Mouse (Mus musculus) cerebellum, postnatal 25 days (tissue): ENCODE measurements around the gene 2210407C18Rik.
A peak's percentile ranks its signal among the peaks of the same experiment; 100 is the strongest.

Experiments
- DNase-seq, 2 experiments: peaks; one replicate each; pipeline ENCODE4 v3.0.0; 2021; ENCODE audit warnings: mixed read lengths in 2 of 2

2210407C18Rik gene

DNA sequence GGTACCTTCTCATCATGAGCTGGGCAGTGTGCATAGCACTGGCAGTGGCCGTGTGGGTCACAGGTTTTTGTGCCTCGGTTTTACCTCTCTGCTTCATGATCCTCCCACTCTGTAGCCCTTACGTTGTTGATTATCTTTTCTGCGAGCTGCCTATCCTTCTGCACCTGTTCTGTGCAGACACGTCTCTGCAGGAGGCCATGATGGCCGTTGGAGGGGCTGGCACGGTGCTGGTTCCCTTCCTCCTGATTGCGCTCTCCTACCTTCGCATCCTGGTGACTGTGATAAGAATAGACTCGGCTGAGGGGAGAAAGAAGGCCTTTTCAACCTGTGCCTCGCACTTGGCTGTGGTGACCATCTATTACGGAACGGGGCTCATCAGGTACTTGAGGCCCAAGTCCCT is 18.0 kb downstream of the 2210407C18Rik start:
- no peak for DNase-seq

DNA sequence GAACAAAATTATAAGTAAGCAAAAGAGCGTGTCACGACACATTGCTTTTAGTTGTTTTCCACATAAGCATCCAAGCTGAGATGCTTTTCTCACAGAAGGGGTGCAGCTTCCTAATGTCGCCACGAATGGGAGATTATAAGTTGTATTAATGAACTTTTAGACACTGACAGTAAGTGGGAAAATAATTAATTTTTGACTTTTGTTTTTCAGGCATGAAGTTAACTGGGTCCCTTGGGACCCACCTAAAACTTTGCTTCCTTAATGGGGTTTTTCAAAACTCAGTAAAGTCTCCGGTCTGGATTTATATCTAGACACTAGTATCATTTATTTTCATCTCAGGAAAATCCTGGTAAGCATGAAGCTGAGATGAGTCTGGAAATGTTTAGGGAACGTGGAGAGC is 21.1 kb downstream of the 2210407C18Rik start, which contains the start of gene Olfr324:
TSS of gene Olfr324 (plus strand) at position 301 of the 400 bp plus-strand sequence.
- no peak for DNase-seq

DNA sequence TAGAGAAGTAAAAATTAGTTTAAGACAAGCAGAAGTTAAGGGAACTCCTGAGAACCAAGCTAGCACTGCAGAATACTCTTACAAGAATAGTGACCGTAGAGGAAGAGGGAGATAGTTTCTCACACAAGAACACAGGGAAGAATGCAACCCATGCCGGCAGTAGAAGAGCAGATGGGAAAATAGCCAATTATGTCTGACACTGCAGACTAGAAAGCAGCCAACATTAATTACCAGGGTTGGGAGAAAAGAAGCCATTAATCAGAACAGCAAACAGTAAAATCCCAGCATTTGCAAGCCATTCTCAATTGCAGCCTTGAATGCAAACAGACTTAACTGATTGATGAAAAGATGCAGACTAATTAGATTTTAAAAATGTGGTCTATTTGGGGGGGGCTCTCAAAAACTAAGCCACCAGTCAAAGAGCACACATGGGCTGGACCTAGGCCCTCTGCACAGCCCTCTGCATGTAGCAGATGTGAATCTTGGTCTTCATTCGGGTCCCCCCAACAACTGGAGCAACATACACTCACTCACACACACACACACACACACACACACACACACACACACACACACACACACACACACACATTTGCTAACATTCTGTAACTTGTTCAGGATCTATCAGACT is 27.1 kb downstream of the 2210407C18Rik start:
- no peak for DNase-seq

DNA sequence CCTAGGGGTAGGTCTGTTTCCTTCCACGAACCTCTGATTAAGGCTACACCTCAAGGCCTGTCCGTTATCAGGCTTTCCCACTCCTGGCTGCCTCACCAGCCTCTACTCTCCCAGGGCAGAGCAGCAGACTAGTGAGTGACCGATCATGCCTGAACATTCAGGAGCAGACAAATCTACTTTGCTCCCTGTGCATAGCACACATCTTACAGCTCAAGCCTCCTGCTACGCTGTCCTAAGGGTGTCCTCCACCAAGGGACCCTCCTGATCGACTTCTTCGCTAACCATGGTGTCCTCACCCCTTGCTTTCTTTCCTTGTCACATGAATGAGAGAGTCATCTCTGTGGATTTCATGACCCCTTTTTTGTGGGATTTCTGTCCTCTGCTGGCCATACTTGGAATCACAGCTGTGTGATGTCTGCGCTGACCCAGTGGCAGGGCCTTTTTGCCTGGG is 28.0 kb downstream of the 2210407C18Rik start:
- DNase-seq, result peak; percentile 43 to 58

DNA sequence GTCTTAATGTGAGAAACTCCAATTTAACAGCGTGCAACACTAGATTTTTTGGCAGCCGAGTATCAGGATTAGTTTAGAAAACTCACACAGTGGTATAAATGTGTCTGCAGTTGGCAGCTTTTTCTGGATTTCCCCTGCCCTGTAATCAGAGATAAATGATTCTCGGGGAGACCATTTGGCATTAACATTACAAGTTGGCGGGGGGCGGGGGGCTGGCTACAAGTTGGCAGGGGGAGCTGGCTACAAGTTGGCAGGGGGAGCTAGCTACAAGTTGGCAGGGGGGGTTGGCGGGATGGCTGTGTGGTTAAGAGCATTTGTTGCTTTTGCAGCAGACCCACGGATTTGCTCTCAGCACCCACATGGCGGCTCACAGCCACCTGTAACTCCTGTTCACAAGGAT is 37.2 kb downstream of the 2210407C18Rik start:
- DNase-seq, result no peak

DNA sequence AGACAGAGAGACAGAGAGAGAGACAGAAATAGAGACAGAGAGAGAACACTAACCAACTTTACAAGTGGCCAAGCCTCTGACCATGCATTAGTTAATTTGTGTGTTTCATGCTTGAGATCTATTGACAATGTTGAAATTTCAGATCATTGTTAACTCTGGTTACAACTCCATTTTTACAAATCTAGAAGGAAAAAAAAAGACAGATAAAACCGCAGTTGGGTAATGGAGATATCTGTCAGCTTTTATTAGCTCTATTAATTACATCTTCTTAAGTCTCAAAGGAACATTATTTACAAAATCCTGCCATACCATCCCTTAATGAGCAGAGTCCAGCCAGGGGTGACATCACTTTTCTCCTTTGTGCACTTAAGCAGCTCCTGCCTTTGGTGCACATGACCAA is 38.4 kb downstream of the 2210407C18Rik start, which contains the start of gene Olfr325:
TSS of gene Olfr325 (plus strand) at position 301 of the 400 bp plus-strand sequence.
- no peak for DNase-seq

DNA sequence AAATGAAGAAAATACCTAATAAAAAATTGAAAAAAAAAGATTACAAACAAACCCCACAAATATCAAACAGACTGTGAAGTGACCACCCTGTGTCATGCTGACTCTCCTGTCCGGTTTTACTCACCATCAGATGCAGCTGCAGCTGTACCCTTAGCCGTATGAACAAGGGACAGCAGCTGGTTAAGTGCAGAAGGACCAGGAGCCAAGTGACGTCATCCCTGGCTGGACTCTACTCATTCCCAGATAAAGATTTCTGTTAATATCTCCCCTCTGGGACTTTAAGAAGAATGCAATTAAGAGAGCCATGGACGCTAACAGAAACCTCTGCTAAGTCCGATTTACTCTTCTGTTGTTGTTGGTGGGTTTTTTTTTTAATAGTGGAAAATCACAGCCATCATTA is 45.5 kb downstream of the 2210407C18Rik start, which contains the start of gene Olfr224:
TSS of gene Olfr224 (minus strand) at position 149 of the 400 bp plus-strand sequence.
- DNase-seq, result no peak
